Mouse (Mus musculus) thymus, adult 18-20 months (tissue): ENCODE data around the gene Magi1.
"Not testable (repeated sequence)": the region's sequence is repeated elsewhere in the genome, so short reads cannot be mapped to it uniquely, and the experiment has no call there.

ENCODE experiments used
- DNase-seq, 2 experiments: peaks; one replicate each; pipeline ENCODE4 v3.0.0; 2022; ENCODE audit warnings: mixed read lengths in 2 of 2

Magi1 gene

DNA sequence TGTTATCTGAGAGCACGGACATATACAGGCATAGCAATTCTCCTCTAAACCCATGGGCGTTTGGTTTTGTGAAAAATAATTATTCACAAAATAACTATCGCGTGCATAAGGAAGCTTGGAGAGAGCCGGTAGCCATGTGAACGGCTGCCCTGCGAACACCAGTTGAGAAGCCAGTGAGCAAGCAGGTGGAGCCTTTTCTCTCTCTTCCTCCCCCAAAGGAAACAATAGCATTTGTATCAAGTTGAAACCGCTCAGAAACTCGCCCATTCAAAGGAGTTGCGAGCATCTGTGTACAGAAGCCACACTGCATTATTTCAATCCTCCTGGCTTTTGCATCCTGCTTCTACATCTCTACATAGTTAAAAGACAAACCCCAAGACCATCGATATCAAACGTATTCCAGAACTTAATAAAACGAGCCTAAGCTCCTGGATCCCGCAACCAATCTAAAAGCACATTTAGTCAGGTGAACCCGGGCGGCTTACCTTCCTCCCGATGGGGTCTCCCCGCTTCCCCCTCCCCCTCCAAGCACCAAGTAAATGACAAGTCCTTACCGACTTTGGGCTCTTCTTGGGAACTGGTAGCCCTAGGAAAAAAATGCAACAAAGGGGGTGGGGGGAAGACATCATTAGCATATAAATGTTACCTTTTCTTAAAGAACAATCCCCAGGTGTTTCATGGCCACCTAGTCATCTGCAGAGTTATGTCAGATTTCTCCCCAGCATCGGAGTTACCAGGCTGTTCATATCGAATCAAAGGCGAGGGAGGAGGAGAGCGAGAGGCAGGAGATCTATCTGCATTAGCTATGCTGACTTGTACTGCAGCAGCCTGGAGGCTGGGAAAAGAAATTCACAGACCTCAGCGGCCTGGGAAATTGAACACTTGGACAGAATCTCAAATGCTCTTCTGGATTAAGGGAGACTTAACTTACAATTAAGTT lies 566.8 kb downstream of the Magi1 start:
- DNase-seq, result no peak

DNA sequence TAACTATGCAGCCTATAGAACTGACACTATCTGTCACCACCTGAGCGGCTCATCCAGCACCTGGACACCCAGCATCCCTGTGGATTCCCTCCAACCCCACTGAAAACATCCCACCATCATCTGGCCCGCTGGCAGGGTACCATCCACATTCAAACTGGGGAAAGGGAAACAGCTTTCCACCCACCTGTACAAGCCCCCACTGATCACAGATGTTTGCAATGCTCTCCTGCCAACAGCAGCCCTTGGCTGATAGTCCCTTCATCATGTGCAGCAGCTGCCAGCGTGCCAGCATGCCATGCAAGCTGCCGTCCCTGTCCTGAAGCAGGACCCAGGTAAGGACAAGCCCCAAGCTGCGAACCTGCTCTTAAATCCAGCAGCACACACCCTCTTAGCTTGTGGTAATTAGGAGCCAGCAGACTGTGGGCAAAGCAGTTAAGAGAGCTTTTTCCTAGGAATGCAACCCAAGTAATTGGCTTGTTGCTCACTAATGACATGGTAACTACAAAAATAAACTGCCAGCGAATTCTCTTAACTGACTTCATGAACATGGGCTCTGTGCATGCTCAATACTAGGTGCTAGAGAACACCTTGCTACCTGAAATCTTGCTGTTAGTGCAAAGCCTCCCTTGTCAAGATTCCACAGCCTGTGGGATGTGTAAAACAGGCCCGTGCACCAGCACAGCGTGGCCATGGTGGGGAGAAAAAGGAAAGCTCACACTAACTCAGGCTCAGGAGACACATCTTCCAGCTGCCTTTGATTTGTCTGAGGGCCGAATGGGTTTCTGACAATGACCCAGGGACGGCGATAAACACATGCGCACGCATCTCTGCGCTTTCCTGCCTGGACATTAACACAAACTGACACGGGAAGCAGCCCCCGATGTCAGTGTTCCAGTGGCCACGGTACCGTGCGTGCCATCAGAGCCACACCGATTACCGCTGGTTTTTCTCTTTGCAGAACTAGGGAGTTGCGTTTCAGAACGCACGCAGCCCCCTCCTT lies 568.2 kb downstream of the Magi1 start:
- DNase-seq, result no peak

DNA sequence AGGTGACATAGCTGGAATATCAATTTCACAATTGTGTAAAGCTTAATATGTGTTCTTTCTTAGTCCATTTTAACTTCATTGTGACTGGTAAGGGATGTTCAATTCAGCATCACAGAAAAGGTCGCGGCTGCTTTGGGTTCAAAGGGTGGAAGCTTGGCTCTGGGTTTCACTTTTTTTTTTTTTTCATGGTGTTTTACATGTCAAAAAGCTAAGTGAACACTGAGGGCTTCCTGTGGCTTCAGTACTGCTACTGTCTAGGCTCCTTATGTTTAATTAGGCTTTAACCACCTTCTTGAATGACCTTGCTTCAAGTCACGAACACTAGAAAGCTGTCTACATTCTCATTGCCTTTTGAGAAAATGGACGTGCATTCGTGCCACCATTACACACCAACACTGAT lies 579.4 kb downstream of the Magi1 start:
- DNase-seq, result no peak

GRCm38 (mm10) chr6:93699436-93699835 lies 584.3 kb downstream of the Magi1 start:
- no peak for DNase-seq

GRCm38 (mm10) chr6:93697956-93698355 lies 585.8 kb downstream of the Magi1 start:
- DNase-seq, result no peak

- no peak for DNase-seq
Observed at GRCm38 (mm10) chr6:93678766-93679165, 605.0 kb downstream of the Magi1 start.

- DNase-seq, result no peak
Observed at GRCm38 (mm10) chr6:93666731-93667130, 617.0 kb downstream of the Magi1 start.

- no peak for DNase-seq
Observed at GRCm38 (mm10) chr6:93665056-93665805, 618.5 kb downstream of the Magi1 start.

- DNase-seq, result no peak
Observed at GRCm38 (mm10) chr6:93661139-93661538, 622.6 kb downstream of the Magi1 start.

GRCm38 (mm10) chr6:93659534-93659933 lies 624.2 kb downstream of the Magi1 start:
- DNase-seq, result no peak

GRCm38 (mm10) chr6:93657187-93657974 lies 626.3 kb downstream of the Magi1 start:
- DNase-seq, result no peak

GRCm38 (mm10) chr6:93648581-93649230 lies 635.0 kb downstream of the Magi1 start:
- no peak for DNase-seq

GRCm38 (mm10) chr6:93629735-93630291 lies 653.9 kb downstream of the Magi1 start:
- not testable (repeated sequence) for DNase-seq

DNA sequence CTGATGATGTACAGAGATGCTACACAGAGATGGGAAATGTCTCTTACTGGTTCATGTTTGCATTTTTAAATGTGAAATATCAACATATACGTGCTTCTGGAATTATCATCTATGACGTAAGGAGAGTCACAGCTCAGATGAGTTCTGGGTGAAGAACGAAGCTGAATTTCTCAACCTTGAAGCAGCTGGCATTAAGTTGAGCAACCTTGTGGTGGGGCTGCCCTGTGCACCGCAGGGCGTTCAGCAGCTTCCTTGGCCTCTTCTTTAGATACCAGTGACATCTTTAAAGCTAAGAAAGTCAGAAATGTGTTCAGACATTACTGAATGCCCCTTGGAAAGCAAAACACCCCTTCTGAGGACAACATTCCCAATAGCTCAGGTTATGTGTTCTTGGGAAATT lies 656.5 kb downstream of the Magi1 start:
- DNase-seq, result no peak
